Mouse (Mus musculus) stomach, postnatal 0 days (tissue): ENCODE results near the gene Astn1. TPM values are rescaled to one million over a fixed set of nuclear protein-coding genes. Genes with fewer than 3 reads are reported as not detected.

Experiments
- ATAC-seq: fragments of 200-750 bp; cut with Nextera tagmentation; 2 replicates; pipeline ENCODE4 v1.8.0; 2017; ENCODE audit not compliant: low FRiP score, low TSS enrichment
- DNase-seq: peaks from one replicate; pipeline ENCODE4 v3.0.0-alpha.2; 2016; ENCODE audit warnings: low spot score
- H3K27ac ChIP-seq: fragments of 300-500 bp; sonication (generic); replicated peaks from 2 replicates; pipeline ENCODE4 v1.5.1; 2014; ENCODE audit warnings: mild to moderate bottlenecking, control low read depth
- H3K27me3 ChIP-seq: fragments of 300-500 bp; sonication (generic); 2 replicates; pipeline ENCODE4 v1.6.1; 2014; ENCODE audit warnings: low read length; ENCODE audit not compliant: control insufficient read depth, insufficient read depth
- H3K36me3 ChIP-seq: fragments of 300-500 bp; sonication (generic); 2 replicates; pipeline ENCODE4 v1.6.1; 2014; ENCODE audit warnings: low read length, mixed read lengths; ENCODE audit not compliant: control insufficient read depth, insufficient read depth
- H3K4me1 ChIP-seq: fragments of 300-500 bp; sonication (generic); replicated peaks from 2 replicates; pipeline ENCODE4 v1.6.1; 2014; ENCODE audit warnings: antibody characterized with exemption; ENCODE audit not compliant: control insufficient read depth, insufficient read depth
- H3K4me2 ChIP-seq: fragments of 300-500 bp; sonication (generic); replicated peaks from 2 replicates; pipeline ENCODE4 v1.6.1; 2014; ENCODE audit warnings: low read depth, mild to moderate bottlenecking, control low read depth, moderate library complexity
- H3K4me3 ChIP-seq: fragments of 300-500 bp; sonication (generic); 2 replicates; pipeline ENCODE4 v1.5.1; 2014; ENCODE audit warnings: low read depth, low read length, control low read depth
- H3K9ac ChIP-seq: fragments of 300-500 bp; sonication (generic); 2 replicates; pipeline ENCODE4 v1.6.1; 2014; ENCODE audit warnings: mild to moderate bottlenecking, low read length, control low read depth, mixed read lengths
- H3K9me3 ChIP-seq: fragments of 300-500 bp; sonication (generic); 2 replicates; pipeline ENCODE4 v1.6.1; 2016; ENCODE audit warnings: low read length; ENCODE audit not compliant: control insufficient read depth
- CTCF ChIP-seq: IDR thresholded peaks from 2 replicates; pipeline ENCODE4 v1.5.1; 2016; ENCODE audit warnings: antibody characterized with exemption, low read depth, mild to moderate bottlenecking, moderate library complexity
- EP300 ChIP-seq: optimal IDR thresholded peaks from 2 replicates; pipeline ENCODE3; 2016; ENCODE audit warnings: antibody characterized with exemption
- WGBS: fragments of 180-500 bp; shearing (Covaris S2); extraction: QIAGEN DNeasy Blood & Tissue Kit; methylation state at CpG from one replicate; pipeline ENCODE4 v1.1.7; 2014; 5-methylcytosine and 5-hydroxymethylcytosine counted together
- polyA plus RNA-seq: library from polyadenylated mRNA; unstranded; fragments of >200 nt; fragmentation: Nextera tagmentation; extraction: Ambion mirVana; gene quantifications from 2 replicates; pipeline ENCODE4 v1.2.1, GENCODE M21; 2015

Gene Astn1
- polyA plus RNA-seq, 1 experiment from 2014 or later: 0.47 TPM

DNA sequence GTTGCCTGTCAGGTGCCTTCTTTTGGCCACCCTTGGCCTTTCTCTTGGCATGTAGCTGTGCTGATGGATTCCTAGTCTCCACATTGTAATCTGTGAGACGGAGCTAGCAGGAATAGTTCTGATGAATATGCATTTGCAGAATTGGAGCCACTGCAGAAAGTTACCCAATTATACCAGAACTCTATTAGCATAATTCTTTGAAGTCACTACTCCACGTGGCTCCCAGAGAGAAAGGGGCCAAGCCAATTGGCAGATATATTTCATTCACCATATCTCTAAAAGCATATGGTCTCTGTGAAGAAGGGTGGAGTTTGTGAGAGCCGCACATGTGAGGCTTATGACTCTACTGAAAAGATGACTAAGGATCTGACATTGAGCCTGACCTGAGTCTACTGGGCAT lies 226.8 kb downstream of the Astn1 start:
- TF ChIP-seq EP300 (no peak), CTCF (no peak)
- H3K4me3 ChIP-seq: no peak overlapping the region
- H3K27me3 ChIP-seq: no peaks in the 10 kb centered on the region
- H3K36me3 ChIP-seq: no peaks in the 10 kb centered on the region
- H3K4me2 ChIP-seq: no peak overlapping the region
- WGBS: 74% methylated on average over 3 of the region's 3 CpGs
- no peaks in the 10 kb centered on the region for H3K4me1 ChIP-seq
- H3K9me3 ChIP-seq: no peaks in the 10 kb centered on the region
- no peak for ATAC-seq
- no peak overlapping the region for H3K9ac ChIP-seq
- DNase-seq: no peak
- H3K27ac ChIP-seq: no peak overlapping the region

DNA sequence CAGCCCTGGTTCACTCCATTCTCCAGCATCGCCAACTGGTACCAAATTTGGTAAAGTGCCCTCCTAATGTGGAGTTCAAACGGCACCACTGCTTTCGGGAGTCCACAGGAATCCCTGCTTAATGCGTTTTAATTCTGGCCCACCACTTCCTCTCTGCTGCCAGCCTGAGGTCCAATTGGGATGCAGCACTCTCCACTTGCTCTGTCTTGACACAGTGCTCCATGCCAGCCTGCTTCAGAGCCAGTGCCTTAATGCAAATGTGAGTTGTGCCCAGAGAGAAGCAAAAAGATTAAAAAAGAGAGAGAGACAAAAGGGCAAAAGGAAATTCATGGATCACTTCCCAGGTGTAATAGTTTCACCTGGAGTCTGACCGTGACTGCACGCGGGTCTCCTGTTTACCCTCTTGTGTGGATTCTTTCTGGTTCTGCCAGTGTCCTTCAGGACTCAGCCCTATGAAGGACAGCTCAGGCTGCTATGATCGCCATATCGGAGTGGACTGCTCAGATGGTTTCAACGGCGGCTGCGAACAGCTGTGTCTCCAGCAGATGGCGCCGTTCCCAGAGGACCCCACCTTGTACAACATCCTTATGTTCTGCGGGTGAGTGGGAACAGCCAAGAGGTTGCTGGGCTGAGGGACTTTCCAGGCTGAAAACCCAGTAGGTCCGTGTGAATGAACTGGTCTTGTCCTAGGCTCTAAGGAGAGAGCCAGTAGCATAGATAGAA lies 234.8 kb downstream of the Astn1 start:
- Histone ChIP-seq H3K27me3 (no peaks in the 10 kb centered on the region), H3K4me1 (no peaks in the 10 kb centered on the region), H3K9me3 (no peaks in the 10 kb centered on the region), H3K4me2 (no peak overlapping the region), H3K27ac (no peak overlapping the region), H3K36me3 (no peaks in the 10 kb centered on the region), H3K4me3 (no peak overlapping the region), H3K9ac (no peak overlapping the region)
- TF ChIP-seq CTCF: peak; percentile 73
- TF ChIP-seq EP300: no peak
- no peak for ATAC-seq
- peak; percentile 50 for DNase-seq
- 35% methylated on average over 16 of the region's 16 CpGs for WGBS

DNA sequence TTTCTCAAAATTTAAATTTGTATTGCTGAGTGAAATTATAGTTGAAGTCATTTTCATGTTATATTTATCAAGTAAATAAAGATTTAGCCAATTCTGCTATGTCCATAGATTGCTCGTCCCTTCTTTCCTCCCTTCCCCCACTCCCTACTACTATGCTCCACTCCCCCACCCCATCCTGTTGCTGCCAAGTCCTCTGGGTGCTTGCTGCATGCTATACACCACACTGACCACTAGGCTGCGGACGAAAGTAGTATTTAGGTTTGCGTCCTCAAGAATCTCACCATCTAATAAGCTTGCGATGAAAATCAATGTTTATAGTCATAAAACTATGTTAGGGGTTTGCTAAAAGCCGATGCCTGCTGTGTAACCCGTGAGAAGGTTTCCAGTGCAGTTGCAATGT lies 235.9 kb downstream of the Astn1 start:
- Histone ChIP-seq H3K4me3 (no peak overlapping the region), H3K9me3 (no peaks in the 10 kb centered on the region), H3K27ac (no peak overlapping the region), H3K9ac (no peak overlapping the region), H3K4me2 (no peak overlapping the region), H3K4me1 (no peaks in the 10 kb centered on the region), H3K27me3 (no peaks in the 10 kb centered on the region), H3K36me3 (no peaks in the 10 kb centered on the region)
- WGBS: 75% methylated on average over 7 of the region's 7 CpGs
- ATAC-seq (no peak), DNase-seq (no peak)
- TF ChIP-seq CTCF (peak; percentile 48), EP300 (no peak)

DNA sequence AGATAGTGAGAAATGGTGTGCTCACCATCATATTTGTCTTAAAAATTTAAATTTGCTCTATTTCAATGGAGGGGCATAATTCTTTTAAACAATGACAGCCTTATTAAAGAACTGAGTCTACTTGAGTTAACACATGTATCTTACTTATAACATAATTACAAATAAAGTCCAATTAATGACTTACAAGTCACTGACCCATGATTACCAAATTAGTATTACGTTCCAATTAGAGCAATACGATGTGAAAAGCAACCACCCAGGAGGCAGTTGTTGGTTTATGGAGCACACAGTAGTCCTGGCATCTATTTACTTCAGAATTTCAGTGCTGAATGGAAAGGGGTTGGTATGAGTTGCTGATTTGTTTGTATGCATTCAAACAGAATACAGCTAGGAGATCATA lies 237.4 kb downstream of the Astn1 start:
- Histone ChIP-seq H3K27ac (no peak overlapping the region), H3K4me2 (no peak overlapping the region), H3K9me3 (no peaks in the 10 kb centered on the region), H3K9ac (no peak overlapping the region), H3K4me3 (no peak overlapping the region), H3K36me3 (no peaks in the 10 kb centered on the region), H3K27me3 (no peaks in the 10 kb centered on the region), H3K4me1 (no peaks in the 10 kb centered on the region)
- TF ChIP-seq CTCF: no peak
- TF ChIP-seq EP300: no peak
- 88% methylated on average over 2 of the region's 2 CpGs for WGBS
- DNase-seq (no peak), ATAC-seq (no peak)

DNA sequence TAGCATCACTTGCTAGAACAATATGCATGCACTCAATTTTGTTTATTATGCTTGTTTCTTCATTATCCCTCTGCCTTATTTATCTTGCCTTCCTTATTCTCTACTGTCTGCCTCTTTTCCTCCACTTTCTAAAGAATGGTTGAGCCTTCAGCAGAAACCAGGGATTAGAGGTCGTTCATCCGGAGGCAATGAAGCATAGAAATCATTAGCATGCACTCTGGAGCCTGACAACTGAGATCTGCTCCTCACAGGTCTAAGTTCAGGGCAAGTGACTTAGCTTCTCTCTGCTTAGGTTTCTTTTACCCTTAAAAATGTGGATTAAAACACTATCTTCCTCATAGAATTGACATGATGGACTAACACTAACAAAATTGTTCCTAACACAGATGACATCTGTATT lies 241.0 kb downstream of the Astn1 start:
- DNase-seq: no peak
- no peak overlapping the region for H3K9ac ChIP-seq
- H3K9me3 ChIP-seq: no peaks in the 10 kb centered on the region
- WGBS: 53% methylated on average over 2 of the region's 2 CpGs
- no peak for TF ChIP-seq CTCF
- no peak overlapping the region for H3K4me3 ChIP-seq
- ATAC-seq: no peak
- H3K4me1 ChIP-seq: no peaks in the 10 kb centered on the region
- H3K27ac ChIP-seq: no peak overlapping the region
- no peaks in the 10 kb centered on the region for H3K36me3 ChIP-seq
- H3K27me3 ChIP-seq: no peaks in the 10 kb centered on the region
- H3K4me2 ChIP-seq: no peak overlapping the region

DNA sequence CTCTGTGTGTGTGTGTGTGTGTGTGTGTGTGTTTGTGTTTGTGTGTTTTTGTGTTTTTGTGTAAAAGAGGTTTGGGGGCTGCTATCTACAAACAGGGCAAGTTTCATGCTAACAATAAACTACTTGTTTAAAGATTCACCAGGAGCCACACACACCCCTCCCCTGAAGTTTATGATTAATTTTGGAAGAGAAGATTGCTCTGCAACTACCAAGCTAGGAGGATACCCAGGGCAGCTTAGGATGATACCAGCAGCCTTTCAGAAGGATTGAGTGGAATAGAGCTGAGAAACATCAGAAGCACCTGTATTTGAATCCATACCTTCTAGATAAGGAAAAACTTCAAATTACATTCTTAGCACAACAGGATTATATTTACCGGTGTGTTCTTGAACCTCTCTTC lies 242.1 kb downstream of the Astn1 start:
- Histone ChIP-seq H3K9ac (no peak overlapping the region), H3K4me2 (no peak overlapping the region), H3K27me3 (no peaks in the 10 kb centered on the region), H3K36me3 (no peaks in the 10 kb centered on the region), H3K9me3 (no peaks in the 10 kb centered on the region), H3K4me1 (no peaks in the 10 kb centered on the region), H3K27ac (no peak overlapping the region), H3K4me3 (no peak overlapping the region)
- no peak for ATAC-seq
- no peak for DNase-seq
- 93% methylated on average over 1 of the region's 1 CpGs for WGBS
- TF ChIP-seq EP300: no peak
- TF ChIP-seq CTCF: no peak
